Mouse (Mus musculus): ENCODE measurements around the gene Hist1h1d.

Gene Hist1h1d

DNA sequence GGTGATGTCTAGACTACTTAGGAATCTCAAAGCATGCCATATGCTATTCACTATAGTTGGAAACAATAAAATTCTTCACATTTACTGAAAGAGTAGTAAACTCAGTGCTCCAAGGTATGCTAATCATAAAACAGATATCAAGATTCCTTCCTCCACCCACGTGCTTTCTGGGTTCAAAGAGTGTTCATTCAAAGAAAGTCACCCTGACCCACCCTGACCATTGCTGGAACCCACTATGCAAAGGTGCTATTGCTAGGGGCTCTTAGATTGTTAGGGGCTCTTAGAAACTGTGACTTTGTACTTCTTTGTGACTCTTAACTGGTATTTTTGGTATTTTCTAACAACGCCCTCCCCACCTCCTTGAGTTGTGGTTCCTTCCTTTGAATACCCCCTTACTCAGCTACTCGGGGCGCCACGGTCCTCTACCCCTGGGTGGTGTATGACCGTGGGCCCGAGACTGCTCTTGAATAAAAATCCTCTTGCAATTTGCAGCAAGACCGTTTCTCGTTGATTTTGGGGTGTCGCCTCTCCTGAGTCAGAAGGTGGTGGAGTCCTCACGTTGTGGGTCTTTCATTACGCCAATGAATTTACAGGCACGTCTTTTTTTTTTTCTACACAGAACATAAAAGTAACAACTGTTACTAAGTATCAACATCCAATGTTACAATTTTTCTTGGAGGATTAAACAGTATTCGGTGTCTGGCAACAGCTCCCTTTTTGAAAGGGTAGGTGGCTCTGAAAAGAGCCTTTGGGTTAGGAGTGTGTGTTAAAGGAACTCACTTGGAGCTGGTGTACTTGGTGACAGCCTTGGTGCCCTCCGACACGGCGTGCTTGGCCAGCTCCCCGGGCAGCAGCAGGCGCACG is 20.2 kb downstream of the Hist1h1d start:
- peak; percentile 28 for DNase-seq (ENCODE audit: low read depth, low spot score)

GRCm38 (mm10) chr13:23573898-23574524 is 20.9 kb downstream of the Hist1h1d start, which contains the start of the genes Hist1h2bf and Hist1h2ad:
Hist1h2bf (minus strand) TSS chr13:23574196.
Hist1h2ad (plus strand) TSS chr13:23574381.
- DNase-seq (ENCODE audit: low read depth, low spot score), result peak; percentile 96

DNA sequence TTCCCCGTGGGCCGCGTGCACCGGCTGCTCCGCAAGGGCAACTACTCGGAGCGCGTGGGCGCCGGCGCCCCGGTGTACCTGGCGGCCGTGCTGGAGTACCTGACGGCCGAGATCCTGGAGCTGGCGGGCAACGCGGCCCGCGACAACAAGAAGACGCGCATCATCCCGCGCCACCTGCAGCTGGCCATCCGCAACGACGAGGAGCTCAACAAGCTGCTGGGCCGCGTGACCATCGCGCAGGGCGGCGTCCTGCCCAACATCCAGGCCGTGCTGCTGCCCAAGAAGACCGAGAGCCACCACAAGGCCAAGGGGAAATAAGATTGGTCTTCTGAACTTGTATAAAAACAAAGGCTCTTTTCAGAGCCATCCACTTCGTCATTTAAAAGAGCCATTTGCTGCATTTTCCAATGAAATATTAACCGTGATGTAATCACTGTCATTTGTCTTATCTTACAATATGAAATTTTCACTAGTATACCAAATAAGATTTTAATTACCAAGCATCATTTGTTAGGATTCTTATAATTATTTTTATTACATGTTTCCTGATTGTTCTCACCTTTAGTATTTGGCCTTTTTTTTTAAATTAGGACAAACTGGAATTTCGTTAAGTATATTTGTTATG is 21.6 kb downstream of the Hist1h1d start:
- peak; percentile 53 for DNase-seq (ENCODE audit: low read depth, low spot score)

DNA sequence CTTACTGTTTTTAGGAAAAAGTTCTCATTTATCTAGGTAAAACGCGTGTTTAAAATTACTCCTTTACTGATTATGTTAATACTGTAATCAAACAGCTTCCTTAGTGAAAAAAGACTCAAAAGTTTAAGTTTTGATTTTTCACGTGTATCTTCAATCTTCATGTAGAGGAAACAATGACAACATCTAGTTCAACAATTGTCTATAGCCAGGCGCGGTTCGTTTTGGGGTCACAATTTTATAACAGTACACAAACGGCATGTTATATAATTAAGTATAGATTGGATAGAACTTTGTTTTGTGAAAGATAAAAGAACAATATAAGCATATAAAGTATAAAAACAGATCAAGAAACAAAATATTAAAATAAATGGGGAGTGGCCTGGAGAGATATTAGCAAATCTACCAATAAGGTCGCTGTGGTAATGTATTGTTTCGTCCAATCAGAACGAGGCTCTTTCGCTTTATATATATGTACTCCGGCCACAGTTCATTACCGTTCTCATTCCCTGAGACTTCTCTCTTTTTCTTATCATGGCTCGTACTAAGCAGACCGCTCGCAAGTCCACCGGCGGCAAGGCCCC is 22.3 kb downstream of the Hist1h1d start, which contains the start of gene Hist1h3d:
Gene Hist1h3d, plus strand, starts transcription at position 493 of the 581 bp plus-strand sequence.
- DNase-seq (ENCODE audit: low read depth, low spot score), result peak; percentile 77

DNA sequence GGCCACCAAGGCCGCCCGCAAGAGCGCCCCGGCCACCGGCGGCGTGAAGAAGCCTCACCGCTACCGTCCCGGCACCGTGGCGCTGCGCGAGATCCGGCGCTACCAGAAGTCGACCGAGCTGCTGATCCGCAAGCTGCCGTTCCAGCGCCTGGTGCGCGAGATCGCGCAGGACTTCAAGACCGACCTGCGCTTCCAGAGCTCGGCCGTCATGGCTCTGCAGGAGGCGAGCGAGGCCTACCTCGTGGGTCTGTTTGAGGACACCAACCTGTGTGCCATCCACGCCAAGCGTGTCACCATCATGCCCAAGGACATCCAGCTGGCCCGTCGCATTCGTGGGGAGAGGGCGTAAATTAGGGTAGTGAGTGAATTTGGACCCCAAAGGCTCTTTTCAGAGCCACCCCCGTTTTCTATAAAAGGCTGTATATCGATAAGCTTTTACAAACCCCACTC is 22.8 kb downstream of the Hist1h1d start:
- DNase-seq (ENCODE audit: low read depth, low spot score), result peak; percentile 25

- DNase-seq (ENCODE audit: low read depth, low spot score), result no peak
Observed at GRCm38 (mm10) chr13:23576351-23576881, 23.4 kb downstream of the Hist1h1d start.

DNA sequence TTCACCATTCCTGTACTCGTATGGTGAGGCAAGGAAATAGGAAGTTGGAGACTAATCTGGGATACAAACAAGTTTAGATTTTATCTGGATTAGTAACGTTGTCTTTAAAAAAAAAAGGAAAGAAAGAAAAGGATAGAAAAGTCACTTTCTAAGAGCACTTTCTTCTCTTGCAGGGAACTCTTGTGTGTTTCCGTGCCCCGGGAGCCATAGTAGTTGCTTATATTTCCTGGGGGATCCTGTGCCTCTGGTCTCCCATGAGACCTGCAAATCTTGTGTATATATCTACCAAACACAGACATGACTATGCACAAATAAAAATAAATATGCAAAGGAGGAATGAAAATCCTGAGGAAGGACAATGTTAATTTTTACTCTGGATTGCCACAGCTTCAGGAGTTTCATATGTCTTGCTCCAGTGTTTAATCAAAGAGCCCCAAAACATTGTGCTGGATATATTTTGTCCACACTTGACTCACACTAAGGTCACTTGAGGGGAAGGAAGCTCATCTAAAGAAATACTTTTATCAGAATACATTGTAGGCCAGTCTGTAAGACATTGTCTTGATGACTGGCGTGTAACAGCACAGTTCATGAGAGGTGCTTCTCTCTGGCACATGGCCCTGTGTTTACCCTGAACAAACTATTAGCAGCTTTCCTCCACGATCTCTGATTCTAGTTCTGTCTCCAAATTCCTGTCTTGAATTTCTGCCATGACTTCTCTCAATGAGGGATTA is 24.0 kb downstream of the Hist1h1d start:
- DNase-seq (ENCODE audit: low read depth, low spot score), result no peak

DNA sequence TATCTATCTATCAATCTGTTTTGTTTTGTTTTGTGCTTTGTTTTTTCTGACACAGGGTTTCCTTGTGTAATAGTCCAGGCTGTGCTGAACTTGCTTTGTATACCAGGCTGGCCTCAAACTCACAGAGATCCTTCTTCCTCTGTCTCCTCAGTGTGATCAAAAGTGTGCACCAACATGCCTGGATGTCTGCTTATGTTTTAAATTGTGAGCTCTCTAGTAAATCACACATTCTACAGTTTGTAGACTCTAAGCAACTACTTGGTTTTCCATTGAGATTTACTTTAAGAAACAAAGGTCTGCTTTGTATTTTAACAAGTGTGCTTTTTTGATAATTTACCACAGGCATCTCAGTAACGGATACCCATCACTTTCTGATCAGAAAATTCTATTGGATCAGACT is 24.8 kb downstream of the Hist1h1d start:
- DNase-seq (ENCODE audit: low read depth, low spot score), result no peak

GRCm38 (mm10) chr13:23581408-23582218 is 28.6 kb downstream of the Hist1h1d start, which contains the start of gene Hist1h4d:
Hist1h4d (plus strand) TSS chr13:23581598.
- DNase-seq (ENCODE audit: low read depth, low spot score), result peak; percentile 93

DNA sequence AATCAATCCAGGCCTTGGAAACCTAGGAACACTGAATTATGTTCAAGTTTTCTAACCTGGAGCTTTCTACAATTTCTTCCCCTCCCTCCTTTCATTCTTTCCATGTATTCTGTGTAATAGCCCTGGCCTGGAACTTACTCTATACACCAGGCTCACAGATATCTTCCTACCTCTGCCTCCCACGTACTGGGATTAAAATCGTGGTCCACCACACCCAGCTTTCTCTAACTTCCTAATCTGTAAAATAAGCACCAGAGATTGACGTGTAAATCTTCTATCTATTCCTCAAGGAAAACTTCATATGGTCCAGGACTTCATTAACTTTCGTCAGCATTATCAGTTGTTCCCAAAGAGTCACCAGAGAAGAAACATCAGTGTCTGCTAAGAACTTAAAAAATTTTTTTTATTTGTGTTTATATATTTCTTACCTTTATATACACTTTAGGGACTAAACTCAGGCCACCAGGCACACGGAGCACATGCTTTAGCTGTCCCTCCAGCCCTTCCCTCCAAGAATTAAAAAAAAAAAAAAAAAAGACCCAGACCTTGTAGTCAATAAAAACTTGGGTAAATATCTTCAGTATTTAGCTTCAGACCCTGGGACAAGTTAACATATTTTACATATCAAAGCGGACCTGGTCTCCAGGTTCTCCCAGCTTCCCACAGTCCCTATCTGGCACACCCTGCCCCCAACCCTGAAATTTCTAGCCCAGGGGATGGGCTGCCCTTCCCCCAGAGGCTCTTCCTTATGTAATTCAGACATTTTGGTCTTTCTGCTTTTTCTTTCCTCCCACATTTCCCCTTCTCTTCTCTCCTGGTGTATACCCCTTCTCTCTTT is 29.4 kb downstream of the Hist1h1d start:
- DNase-seq (ENCODE audit: low read depth, low spot score), result no peak

DNA sequence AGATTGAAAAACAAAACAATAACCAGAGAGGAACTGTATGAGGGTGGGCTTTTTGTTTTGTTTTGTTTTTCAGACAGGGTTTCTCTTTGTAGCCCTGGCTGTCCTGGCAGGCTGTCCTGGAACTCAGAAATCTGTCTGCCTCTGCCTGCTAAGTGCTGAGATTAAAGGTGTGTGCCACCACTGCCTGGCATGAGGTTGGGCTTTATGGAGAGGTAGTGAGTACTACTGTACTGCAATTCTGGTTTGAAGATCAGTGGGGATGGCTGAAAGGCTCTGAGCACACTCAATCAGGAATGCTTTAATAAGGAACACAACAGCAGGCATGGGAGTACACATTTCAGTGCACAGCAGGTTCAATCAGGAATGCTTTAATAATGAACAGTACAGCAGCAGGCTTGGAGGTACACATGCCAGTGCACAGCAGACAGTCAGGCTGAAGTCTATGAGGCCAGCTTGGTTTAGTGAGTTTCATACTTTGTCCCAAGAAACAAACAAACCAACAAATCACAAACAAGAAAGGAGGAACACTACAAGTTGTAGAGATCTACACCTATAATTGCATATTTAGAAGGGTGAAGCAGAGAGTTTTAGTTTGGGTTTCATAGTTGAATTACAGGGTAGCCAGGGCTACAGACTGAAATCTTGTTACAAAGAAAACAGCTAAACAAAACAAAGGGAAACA is 30.5 kb downstream of the Hist1h1d start:
- DNase-seq (ENCODE audit: low read depth, low spot score), result no peak

GRCm38 (mm10) chr13:23584331-23584730 is 31.3 kb downstream of the Hist1h1d start:
- DNase-seq (ENCODE audit: low read depth, low spot score), result no peak

DNA sequence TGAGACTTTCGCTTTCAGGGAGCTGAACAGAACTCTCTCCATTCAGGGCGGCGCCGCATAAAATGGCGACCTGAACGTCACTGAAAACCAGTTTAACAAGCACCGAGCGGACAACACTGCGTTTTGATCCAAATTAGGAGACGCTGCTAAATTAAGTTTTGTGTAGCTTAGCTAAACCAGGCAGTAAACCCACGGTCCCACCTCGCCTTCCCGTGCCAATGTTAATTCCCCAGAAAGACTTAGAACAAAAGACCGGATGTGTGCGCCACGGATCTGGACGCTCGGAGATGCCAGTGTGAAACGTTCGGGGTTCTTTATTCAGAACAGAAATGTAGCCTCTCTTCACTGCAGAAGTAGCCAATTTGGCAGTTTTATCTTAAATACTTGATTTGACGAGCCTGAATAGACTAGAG is 32.0 kb downstream of the Hist1h1d start:
- peak; percentile 84 for DNase-seq (ENCODE audit: low read depth, low spot score)

DNA sequence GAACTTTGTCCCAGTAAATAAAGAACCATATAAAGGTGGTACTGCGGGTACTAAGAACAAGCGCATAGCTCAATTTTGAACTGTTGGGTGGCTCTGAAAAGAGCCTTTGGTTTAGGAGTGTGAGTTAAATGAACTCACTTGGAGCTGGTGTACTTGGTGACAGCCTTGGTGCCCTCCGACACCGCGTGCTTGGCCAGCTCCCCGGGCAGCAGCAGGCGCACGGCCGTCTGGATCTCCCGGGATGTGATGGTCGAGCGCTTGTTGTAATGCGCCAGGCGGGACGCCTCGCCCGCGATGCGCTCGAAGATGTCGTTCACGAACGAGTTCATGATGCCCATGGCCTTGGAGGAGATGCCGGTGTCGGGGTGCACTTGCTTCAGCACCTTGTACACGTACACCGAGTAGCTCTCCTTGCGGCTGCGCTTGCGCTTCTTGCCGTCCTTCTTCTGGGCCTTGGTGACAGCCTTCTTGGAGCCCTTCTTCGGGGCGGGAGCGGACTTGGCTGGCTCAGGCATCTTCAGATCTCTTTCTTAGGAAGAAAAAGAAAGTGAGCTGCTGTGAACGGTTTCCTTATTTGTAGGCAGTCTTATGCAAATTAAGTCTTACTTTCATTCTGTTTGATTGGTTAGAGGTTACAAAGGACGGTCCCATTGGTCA is 32.5 kb downstream of the Hist1h1d start:
- DNase-seq (ENCODE audit: low read depth, low spot score), result peak; percentile 91

DNA sequence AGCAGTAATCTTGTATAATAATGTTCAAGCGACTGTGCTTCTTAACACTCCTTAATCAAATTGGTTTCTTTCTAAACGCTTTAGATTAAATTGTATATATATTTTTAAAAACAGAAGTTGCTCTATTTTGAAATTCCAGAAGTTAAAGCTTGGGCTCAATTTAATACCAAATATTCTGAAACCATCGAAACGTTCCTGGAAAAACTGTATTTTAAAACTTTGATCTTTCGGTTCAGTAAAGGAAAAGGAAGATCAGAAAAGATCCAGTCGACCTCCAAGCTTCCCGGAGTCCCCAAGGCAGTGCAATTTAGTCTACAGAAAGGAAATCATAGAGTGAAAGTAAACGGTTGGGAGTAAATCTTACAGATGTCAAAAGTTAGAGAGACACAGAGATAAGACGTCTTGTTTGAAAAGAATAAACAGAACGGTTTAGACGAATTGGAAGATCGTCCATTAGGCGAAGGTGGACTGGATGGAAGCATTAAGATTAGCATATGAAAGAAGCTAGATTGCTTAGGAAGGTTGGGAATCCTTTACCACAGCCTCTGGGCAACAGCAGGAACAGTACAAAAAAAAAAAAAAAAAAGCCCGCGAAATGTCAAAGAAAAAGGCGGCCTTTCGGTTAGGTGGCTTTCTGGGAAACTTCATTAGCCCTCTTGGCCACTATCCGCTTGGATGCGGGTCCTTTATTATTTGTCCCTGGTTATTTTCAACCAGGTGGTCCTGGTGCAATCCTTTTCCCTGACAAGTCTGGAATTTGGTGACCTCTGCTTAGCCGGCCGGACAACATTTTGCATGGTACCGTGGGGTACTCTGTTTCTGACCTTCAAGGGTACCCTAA is 33.3 kb downstream of the Hist1h1d start:
- DNase-seq (ENCODE audit: low read depth, low spot score), result peak; percentile 46

DNA sequence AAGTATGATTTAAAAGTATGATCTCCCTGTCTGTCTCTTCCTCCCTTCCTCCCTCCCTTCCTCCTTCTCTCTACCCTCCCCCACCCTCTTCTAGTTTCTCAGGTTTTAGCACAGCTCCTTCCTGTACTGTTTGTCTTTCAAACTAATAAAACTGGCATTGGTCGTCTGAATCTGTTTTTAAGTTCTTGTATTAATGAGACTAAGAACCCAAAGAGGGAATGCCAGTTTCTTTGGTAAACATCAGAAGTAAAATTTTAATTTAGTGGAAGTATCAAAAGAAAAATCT is 33.8 kb downstream of the Hist1h1d start:
- DNase-seq (ENCODE audit: low read depth, low spot score), result no peak

DNA sequence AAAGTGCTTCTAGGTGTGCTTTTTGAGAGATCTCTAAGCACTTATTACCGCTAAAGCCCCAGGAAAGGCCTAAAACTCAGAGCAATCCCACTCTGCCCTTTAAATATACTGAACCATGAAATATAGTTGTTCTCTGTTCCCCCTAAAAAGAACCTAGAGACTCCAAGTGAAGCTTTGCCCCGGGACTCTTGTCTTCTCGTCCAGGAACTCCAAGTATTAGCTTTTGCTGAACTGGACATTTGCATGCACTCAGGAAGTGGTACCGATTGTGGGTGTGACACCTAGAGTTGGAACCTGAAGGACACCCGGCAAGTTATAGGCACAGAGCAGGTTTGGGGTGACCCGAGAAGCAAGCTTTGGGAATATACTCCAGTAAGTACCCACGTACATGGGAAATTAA is 38.1 kb downstream of the Hist1h1d start:
- no peak for DNase-seq (ENCODE audit: low read depth, low spot score)
